Mouse (Mus musculus): ENCODE measurements at regions not wholly inside any gene's neighbourhood (a gene's known extent, or its start where the extent isn't known, plus 50 kb on each side); places are given as distances from the start of the nearest gene placed in this dataset.

DNA sequence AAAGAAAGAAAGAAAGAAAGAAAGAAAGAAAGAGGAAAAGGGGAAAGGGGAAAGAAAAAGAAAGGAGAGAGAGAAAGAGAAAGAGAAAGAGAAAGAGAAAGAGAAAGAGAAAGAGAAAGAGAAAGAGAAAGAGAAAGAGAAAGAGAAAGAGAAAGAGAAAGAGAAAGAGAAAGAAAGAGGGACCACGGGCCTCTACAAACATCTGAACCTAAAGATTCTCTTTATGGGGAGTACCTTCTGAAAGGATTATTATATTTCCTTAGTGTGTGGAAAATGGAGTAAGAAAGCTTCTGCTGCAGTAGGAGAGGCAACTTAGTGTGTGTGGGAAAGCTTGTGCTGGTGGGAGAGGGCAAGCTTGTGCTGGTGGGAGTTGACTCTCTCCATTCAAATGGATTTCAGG lies 147.1 kb downstream of the Cth start:
- Histone ChIP-seq H3K9ac (ENCODE audit: low read depth, low read length) (no peak overlapping the region), H3K4me1 (ENCODE audit: control insufficient read depth, insufficient read depth, low read length) (no peaks in the 10 kb centered on the region), H3K4me3 (no peak overlapping the region), H3K27ac (no peak overlapping the region), H3K36me3 (ENCODE audit: control insufficient read depth, insufficient read depth, low read length) (no peaks in the 10 kb centered on the region), H3K79me2 (replicated peaks; ENCODE audit: control insufficient read depth, insufficient read depth, low read length) (no peaks in the 10 kb centered on the region), H3K27me3 (ENCODE audit: control insufficient read depth, insufficient read depth, low read length) (no peaks in the 10 kb centered on the region; the same call in 1 of the 2 replicates)
- no peak for DNase-seq
- TF ChIP-seq POLR2A (IDR thresholded peaks at IDR 0.05; ENCODE audit: insufficient read depth, low read depth, low read length) (no peak), EP300 (IDR thresholded peaks at IDR 0.05; ENCODE audit: insufficient read depth, low read depth, low read length) (no peak), CTCF (IDR thresholded peaks at IDR 0.05) (no peak)
- 90% methylated on average over 1 of the region's 1 CpGs for WGBS
- intact Hi-C loops (cut with DNase I) = no loop called here

DNA sequence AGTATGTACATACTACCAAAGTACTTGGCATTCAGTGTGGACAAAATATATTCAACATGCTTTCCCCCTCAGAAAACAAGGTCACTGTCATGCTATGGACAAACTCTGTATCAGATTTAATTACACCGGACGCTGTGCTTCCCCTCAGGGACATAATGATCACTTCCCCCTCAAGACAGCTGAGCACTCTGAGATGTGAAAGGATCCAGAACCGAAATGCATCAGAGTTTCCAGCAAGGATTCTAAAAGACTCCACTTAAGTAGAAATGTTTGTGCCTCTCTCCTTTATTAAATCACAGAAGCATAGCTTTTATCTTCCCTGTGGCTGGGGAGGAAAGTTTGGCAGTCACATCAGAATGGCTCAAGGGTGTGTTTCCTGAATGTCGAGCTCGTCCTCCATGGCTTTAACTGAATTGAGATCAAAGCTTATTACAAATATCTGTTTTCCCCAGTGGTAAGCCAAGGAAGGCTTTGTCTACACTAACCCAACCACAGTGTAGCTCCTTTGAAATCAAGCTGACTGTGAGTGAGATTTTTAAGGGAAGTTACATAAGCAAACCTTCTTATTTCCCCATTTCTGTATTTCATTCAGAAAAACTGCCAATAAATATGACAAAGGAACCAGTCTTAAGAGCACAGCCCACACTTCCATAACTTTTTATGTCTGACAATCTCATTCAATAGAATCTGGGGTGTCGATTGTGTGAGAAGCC lies 161.2 kb downstream of the Cth start:
- no peak overlapping the region for H3K27ac ChIP-seq
- intact Hi-C loops (cut with DNase I) = no loop called here
- TF ChIP-seq CTCF (IDR thresholded peaks at IDR 0.05) (no peak), POLR2A (IDR thresholded peaks at IDR 0.05; ENCODE audit: insufficient read depth, low read depth, low read length) (no peak), EP300 (IDR thresholded peaks at IDR 0.05; ENCODE audit: insufficient read depth, low read depth, low read length) (no peak)
- no peaks in the 10 kb centered on the region for H3K27me3 ChIP-seq (ENCODE audit: control insufficient read depth, insufficient read depth, low read length)
- DNase-seq = no peak
- 11% methylated on average over 6 of the region's 6 CpGs for WGBS
- no peaks in the 10 kb centered on the region; the same call in 1 of the 2 replicates for H3K36me3 ChIP-seq (ENCODE audit: control insufficient read depth, insufficient read depth, low read length)
- H3K9ac ChIP-seq (ENCODE audit: low read depth, low read length) = no peak overlapping the region
- no peaks in the 10 kb centered on the region for H3K79me2 ChIP-seq (replicated peaks; ENCODE audit: control insufficient read depth, insufficient read depth, low read length)
- no peak overlapping the region for H3K4me3 ChIP-seq
- no peaks in the 10 kb centered on the region; the same call in 1 of the 2 replicates for H3K4me1 ChIP-seq (ENCODE audit: control insufficient read depth, insufficient read depth, low read length)

DNA sequence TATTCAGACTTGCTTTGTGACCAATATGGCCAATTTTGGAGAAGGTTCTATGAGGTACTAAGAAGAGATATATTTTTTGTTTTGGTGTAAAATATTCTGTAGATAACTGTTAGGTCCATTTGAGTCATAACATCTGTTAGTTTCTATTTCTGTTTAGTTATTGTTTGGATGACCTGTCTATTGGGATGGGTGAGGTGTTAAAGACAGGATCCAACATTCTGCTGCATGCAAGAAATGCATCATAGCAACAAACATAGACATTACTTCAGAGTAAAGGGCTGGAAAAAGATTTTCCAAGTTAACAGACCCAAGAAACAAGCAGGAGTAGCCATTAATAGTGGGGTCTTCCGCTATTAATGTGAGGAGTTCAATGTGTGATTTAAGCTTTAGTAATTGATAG lies 165.0 kb downstream of the Cth start:
- Histone ChIP-seq H3K4me1 (ENCODE audit: control insufficient read depth, insufficient read depth, low read length) (no peaks in the 10 kb centered on the region; the same call in 1 of the 2 replicates), H3K27me3 (ENCODE audit: control insufficient read depth, insufficient read depth, low read length) (no peaks in the 10 kb centered on the region), H3K27ac (no peak overlapping the region), H3K9ac (ENCODE audit: low read depth, low read length) (no peak overlapping the region), H3K4me3 (no peak overlapping the region), H3K36me3 (ENCODE audit: control insufficient read depth, insufficient read depth, low read length) (no peaks in the 10 kb centered on the region; the same call in 1 of the 2 replicates), H3K79me2 (replicated peaks; ENCODE audit: control insufficient read depth, insufficient read depth, low read length) (no peaks in the 10 kb centered on the region)
- TF ChIP-seq EP300 (IDR thresholded peaks at IDR 0.05; ENCODE audit: insufficient read depth, low read depth, low read length) (no peak), POLR2A (IDR thresholded peaks at IDR 0.05; ENCODE audit: insufficient read depth, low read depth, low read length) (no peak), CTCF (IDR thresholded peaks at IDR 0.05) (no peak)
- intact Hi-C loops (cut with DNase I) = no loop called here
- DNase-seq = no peak
- 93% methylated on average over 1 of the region's 1 CpGs for WGBS

DNA sequence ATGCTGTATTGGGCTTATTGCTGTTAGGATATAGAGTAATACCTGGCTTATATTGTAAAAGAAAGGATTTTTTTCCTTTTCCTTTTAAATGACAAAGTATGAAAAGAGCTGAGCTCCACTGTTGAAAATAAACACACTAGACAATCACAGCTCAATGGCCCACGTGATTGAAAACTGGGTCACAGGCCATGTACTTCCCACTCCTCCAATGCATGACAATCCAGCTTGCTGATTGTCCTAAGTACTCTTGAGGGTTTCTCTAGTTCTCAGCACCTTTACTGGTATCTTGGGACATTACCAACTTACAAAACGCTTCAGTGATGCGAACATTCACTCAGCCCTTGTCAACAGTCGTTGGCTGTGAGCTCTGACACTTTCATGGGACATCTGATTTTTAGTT lies 170.1 kb downstream of the Cth start:
- WGBS = 44% methylated on average over 4 of the region's 4 CpGs
- no peak overlapping the region for H3K27ac ChIP-seq
- intact Hi-C loops (cut with DNase I) = no loop called here

DNA sequence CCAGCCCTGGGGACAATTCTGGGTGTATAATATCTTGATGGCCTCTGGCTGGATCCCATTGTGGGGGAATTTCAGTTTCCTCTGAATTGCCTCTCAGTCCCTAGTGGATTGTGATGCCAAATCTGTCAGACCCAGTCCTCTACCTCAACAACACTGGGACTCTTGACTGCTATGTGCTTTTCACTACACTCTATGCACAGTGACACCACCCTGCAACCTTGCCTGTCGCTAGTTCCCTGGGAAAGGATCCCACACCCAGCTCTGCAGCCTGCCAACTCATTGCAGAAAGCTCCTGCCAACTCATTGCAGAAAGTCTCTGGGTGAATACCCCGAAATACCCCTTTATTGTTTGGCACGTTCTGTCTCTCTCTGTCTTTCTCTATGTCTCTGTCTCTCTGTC lies 174.6 kb downstream of the Cth start:
- WGBS = 37% methylated on average over 3 of the region's 3 CpGs
- no peak for DNase-seq
- no peak overlapping the region for H3K9ac ChIP-seq (ENCODE audit: low read depth, low read length)

More for the DNA sequence above, 170.1 kb downstream of the Cth start:
- Histone ChIP-seq H3K79me2 (replicated peaks; ENCODE audit: control insufficient read depth, insufficient read depth, low read length) (no peaks in the 10 kb centered on the region), H3K36me3 (ENCODE audit: control insufficient read depth, insufficient read depth, low read length) (no peaks in the 10 kb centered on the region), H3K4me1 (ENCODE audit: control insufficient read depth, insufficient read depth, low read length) (no peaks in the 10 kb centered on the region; the same call in 1 of the 2 replicates), H3K9ac (ENCODE audit: low read depth, low read length) (no peak overlapping the region), H3K27me3 (ENCODE audit: control insufficient read depth, insufficient read depth, low read length) (no peaks in the 10 kb centered on the region), H3K4me3 (no peak overlapping the region)
- DNase-seq = no peak
- TF ChIP-seq CTCF (IDR thresholded peaks at IDR 0.05) = no peak
- TF ChIP-seq POLR2A (IDR thresholded peaks at IDR 0.05; ENCODE audit: insufficient read depth, low read depth, low read length) = no peak
- no peak for TF ChIP-seq EP300 (IDR thresholded peaks at IDR 0.05; ENCODE audit: insufficient read depth, low read depth, low read length)

DNA sequence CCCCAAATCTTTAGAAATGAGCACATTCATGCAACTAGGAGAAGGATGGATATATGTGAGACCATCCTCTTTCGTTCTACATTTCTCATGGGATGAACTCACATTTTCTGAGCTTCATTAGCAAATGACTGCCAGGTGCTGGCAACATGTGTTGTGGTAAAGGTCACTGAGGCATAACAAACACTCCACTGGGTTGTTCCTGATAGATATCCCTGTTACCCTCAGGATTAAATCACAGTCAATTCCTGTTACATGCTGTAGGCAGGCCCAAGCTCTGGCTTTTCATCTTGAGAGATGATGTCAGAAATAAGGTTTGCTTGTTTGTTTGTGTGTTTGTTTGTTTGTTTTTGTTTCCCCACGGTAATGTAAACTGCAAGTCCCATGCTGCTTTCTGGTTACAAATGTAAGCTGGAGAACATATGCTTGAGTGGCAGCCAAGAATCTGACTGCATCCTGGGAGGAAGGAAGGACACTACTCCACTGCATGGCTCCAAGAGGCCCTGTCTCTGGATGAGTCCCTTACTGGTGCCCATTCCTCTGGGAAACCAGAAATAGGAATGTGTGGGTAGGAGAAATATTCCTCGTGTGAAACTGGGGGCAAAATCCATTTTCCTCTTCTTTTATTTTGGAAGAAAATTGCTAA lies 176.4 kb downstream of the Cth start:
- Histone ChIP-seq H3K9ac (ENCODE audit: low read depth, low read length) (no peak overlapping the region), H3K79me2 (replicated peaks; ENCODE audit: control insufficient read depth, insufficient read depth, low read length) (no peaks in the 10 kb centered on the region), H3K4me3 (no peak overlapping the region), H3K4me1 (ENCODE audit: control insufficient read depth, insufficient read depth, low read length) (no peaks in the 10 kb centered on the region; the same call in 1 of the 2 replicates), H3K36me3 (ENCODE audit: control insufficient read depth, insufficient read depth, low read length) (no peaks in the 10 kb centered on the region), H3K27ac (no peak overlapping the region), H3K27me3 (ENCODE audit: control insufficient read depth, insufficient read depth, low read length) (no peaks in the 10 kb centered on the region)
- DNase-seq = no peak
- no peak for TF ChIP-seq CTCF (IDR thresholded peaks at IDR 0.05)
- TF ChIP-seq EP300 (IDR thresholded peaks at IDR 0.05; ENCODE audit: insufficient read depth, low read depth, low read length) = no peak
- TF ChIP-seq POLR2A (IDR thresholded peaks at IDR 0.05; ENCODE audit: insufficient read depth, low read depth, low read length) = no peak
- 46% methylated on average over 3 of the region's 3 CpGs for WGBS
- intact Hi-C loops (cut with DNase I) = no loop called here

More for the DNA sequence above, 174.6 kb downstream of the Cth start:
- Histone ChIP-seq H3K79me2 (replicated peaks; ENCODE audit: control insufficient read depth, insufficient read depth, low read length) (no peaks in the 10 kb centered on the region), H3K4me3 (no peak overlapping the region), H3K27ac (no peak overlapping the region), H3K27me3 (ENCODE audit: control insufficient read depth, insufficient read depth, low read length) (no peaks in the 10 kb centered on the region), H3K4me1 (ENCODE audit: control insufficient read depth, insufficient read depth, low read length) (no peaks in the 10 kb centered on the region; the same call in 1 of the 2 replicates), H3K36me3 (ENCODE audit: control insufficient read depth, insufficient read depth, low read length) (no peaks in the 10 kb centered on the region)
- TF ChIP-seq CTCF (IDR thresholded peaks at IDR 0.05) (no peak), EP300 (IDR thresholded peaks at IDR 0.05; ENCODE audit: insufficient read depth, low read depth, low read length) (no peak), POLR2A (IDR thresholded peaks at IDR 0.05; ENCODE audit: insufficient read depth, low read depth, low read length) (no peak)
- intact Hi-C loops (cut with DNase I) = no loop called here
